Mouse (Mus musculus): ENCODE measurements at regions not wholly inside any gene's neighbourhood (a gene's known extent, or its start where the extent isn't known, plus 50 kb on each side); places are given as distances from the start of the nearest gene placed in this dataset.
"Not testable (repeated sequence)": the region's sequence is repeated elsewhere in the genome, so short reads cannot be mapped to it uniquely, and the experiment has no call there.

DNA sequence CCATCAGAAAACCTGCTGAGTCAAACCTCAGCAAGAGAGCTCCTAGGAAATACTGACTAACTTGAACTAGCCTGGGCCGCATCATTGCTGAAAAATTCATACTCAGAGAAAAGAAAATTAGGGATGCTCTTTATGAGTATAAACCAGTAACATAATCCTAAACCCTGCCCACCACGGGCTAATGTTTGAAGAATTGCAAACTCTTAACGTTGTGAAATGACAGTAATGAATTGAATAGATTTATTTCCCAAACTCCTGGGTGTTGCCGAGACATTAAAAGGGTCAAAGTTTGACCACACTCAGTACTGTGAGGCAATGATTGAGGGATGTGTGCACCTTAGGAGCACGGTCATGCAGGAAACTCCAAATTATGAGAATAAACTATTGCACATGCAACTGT lies 125.3 kb downstream of the Gipc2 start:
- DNase-seq, result no peak

DNA sequence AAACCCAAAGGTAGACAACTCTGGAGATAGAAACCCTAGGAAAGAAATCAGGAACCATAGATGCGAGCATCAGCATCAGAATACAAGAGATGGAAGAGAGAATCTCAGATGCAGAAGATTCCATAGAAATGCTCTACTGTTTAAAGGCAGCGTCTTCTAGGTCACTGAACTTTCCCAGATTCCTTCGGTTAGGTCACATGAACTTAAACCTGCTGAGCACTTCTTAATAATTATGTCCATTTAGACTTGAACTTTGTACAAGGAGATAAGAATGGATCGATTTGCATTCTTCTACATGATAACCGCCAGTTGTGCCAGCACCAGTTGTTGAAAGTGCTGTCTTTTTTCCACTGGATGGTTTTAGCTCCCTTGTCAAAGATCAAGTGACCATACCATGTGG lies 129.2 kb downstream of the Gipc2 start:
- not testable (repeated sequence) for DNase-seq

DNA sequence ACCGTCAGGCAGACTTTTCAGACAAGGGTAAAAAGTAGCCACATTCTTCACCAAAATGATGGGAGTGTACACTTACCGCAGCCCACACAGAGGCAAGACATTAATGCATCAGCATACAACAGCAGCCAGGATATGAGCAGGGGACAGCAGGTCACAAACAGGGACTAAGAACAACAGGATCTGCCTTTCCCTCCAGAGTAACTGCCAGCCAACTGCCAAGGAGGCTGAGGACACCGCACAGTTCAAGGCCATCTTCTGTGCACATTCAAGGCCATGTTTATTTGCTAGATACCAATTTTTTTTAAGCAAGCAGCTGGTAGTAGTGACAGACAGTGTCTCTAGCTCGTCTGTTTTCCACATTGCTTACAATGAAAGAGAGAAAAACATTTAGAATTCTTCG lies 130.6 kb downstream of the Gipc2 start:
- DNase-seq, result no peak

DNA sequence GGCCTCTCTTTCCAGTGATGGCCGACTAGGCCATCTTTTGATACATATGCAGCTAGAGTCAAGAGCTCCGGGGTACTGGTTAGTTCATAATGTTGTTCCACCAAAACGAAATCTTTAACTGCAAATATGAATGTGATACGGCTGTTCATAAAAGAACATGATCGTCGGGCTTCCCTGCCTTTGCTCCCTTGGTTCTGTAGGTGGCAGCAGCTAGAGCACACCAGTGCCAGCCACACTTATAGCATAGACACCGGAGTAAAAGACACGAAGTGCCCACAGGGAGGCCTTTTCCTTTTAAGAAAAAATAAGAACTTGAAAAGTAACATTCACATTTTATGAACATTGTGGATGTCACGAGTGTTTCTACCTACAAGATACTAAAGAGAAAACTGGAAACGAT lies 131.3 kb downstream of the Gipc2 start:
- DNase-seq, result no peak

GRCm38 (mm10) chr3:152034221-152034620 lies 131.8 kb downstream of the Gipc2 start:
- no peak for DNase-seq

- no peak for DNase-seq
Measured at GRCm38 (mm10) chr3:152032663-152033318, 133.2 kb downstream of the Gipc2 start.

DNA sequence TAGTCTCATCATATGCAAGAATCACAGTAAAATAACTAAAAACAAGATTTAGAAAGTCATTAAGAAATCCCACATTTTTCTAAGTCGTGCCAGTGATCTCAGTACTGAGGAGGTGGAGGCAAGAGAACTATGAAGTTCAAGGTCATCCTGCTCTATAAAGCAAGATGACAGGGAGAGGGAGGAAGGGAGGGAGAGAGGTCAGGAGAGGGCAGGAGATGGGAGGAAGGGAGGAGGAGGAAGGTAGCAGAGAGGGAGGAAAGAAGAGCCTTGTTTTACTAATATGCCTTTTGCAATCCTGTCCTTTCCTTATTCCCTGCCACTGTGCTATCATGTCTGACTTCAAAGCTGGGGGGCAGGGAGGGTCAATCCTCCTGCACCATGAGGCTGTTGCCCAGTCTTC lies 137.3 kb downstream of the Gipc2 start:
- DNase-seq, result no peak

GRCm38 (mm10) chr3:152026034-152026433 lies 140.0 kb downstream of the Gipc2 start:
- no peak for DNase-seq

DNA sequence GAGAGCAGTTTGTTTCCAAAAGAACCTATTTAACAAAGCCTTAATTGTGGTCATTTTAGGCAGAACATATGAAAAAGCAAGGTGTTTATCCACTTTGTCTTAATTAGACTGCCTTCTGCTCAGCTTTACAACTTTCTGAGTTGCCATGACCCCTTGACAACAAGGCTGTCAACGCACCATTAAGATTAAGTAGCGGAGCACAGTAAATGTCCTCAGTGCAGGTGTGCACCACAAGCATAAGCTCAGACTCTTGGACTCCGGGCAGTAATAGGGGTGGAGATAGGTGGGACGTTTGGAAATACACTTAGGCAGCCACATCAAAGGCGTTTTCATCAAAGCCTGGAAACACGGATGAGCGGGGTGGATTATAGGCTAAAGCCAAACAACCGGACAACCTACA lies 140.9 kb downstream of the Gipc2 start:
- DNase-seq, result no peak

DNA sequence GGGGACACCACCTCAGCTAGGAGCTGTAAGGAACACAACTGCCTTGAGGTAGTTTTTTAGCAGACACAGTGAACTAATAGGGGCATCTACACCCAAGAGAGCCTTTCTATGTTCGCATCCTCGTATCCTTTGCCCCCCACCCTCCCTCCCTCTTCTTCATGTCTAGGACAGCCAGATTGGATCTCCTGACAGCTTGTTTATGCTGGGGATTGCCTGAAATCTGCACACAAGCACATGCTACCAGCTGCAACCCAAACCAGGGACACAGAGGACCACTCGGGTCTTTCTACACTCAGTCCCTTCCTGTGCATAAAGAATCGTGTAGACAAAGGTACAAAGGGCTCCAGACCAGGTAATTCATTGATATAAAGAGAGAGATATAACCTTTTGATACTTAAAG lies 159.3 kb downstream of the Gipc2 start:
- DNase-seq, result no peak

GRCm38 (mm10) chr3:152005366-152006025 lies 160.5 kb downstream of the Gipc2 start:
- DNase-seq, result no peak

DNA sequence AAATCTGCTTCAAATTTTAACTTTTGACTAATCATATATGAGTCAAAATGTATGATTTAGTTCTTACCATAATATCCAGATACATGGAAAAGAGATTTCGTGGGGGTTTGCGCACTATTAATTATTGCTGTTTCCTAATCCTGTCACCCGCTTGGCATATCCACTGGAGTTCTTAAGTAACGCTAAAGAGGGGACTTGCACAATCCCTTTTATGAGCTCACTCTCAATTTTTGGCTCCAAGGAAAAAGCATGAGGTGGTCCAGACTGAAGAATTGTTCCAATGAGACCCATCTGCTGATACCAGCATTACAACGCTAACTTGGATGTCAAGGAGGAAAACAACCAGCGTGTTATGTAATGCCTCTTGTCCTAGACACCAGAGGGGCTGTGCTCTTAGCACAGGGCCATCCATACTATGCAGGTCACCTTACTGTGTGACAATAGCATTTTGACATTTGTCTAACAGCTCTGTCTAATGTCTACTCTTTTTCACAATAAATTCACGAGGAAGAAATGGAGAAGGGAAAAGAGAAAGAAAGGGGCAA lies 161.5 kb downstream of the Gipc2 start:
- peak; percentile 7 to 31 for DNase-seq

DNA sequence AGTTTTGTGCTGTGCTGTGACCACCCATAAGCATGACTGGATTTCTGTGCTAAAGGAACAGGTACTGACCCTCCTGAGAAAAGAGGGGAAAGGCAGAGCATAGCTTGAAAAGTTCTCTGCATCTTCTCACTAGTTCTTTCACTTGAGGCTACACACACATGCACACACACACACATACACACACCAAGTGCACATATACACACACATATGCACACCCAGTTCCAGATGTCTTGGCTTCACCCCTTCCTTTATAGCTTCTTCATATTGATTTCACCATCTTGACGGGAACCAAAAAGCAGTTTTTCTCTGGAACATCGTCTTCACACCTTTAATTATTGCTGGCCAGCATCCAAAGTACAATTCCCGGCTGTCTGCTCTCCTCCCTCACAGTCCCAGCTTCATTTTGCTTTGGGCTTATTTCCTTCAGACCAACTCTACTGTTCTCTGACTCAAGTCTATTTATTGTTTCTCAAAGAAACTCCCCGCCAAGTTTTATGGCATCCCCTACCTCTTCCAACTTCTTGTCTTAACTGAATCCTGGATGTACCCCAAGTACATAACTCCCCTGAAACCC lies 160.2 kb upstream of the Ptgfr start:
- DNase-seq, result no peak

DNA sequence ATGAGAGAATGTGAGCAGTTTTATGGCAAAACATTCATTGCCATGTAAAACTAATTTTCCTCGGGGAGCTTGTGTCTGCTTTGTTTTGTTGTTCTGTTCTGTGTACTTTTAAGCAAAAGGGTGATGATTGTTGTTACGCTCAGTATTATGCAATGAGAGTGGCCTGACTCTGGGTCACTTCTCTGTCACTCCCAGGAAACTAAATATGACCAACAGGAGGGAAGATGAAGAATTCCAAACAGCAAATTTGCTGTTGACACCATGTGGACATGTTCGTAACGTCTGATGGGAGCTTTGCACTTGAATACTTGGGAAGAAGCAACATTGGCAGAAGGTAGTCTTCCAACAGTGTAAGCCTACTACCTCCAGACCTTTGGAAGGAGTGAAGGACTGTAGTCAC lies 159.7 kb upstream of the Ptgfr start:
- no peak for DNase-seq

GRCm38 (mm10) chr3:151988221-151988620 lies 150.8 kb upstream of the Ptgfr start:
- no peak for DNase-seq

DNA sequence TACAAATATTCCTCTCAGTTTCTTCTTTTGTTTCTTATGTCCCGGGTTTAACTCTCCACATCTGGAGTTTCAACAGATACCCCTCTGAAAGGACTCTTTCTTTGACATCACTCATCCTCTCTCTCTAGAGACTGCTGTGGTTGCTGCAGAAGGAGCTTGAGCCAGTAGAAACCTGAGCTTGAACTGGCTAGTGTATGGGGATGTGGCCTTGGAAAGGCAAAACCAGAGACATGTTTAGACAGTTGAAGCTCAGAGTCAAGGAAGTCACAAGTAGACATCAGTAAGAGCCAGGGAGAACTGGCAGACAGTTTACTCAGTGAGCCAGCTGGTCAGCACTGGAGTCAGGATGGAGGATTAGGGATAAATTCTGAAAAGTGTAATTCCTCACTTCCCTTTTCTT lies 140.7 kb upstream of the Ptgfr start:
- no peak for DNase-seq

DNA sequence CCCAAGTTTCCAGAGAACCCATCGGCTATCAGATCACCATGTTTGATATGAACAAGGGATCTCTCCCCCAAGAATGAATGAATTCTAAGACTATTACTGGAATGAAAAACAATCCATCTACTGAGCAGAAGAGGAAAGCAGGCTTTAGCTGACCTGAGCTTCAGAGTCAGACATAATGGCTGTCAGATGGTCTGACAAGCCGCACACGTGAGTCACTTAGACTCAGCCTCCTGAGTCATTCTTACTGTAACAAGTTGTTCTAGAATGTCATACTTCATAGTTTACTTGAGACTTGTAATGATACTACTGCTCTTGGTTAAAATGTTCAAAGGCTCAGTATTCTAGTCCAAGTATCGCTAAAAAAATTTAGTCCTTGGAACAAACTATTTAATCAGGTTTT lies 140.2 kb upstream of the Ptgfr start:
- no peak for DNase-seq

- no peak for DNase-seq
Measured at GRCm38 (mm10) chr3:151949865-151950264, 112.4 kb upstream of the Ptgfr start.

DNA sequence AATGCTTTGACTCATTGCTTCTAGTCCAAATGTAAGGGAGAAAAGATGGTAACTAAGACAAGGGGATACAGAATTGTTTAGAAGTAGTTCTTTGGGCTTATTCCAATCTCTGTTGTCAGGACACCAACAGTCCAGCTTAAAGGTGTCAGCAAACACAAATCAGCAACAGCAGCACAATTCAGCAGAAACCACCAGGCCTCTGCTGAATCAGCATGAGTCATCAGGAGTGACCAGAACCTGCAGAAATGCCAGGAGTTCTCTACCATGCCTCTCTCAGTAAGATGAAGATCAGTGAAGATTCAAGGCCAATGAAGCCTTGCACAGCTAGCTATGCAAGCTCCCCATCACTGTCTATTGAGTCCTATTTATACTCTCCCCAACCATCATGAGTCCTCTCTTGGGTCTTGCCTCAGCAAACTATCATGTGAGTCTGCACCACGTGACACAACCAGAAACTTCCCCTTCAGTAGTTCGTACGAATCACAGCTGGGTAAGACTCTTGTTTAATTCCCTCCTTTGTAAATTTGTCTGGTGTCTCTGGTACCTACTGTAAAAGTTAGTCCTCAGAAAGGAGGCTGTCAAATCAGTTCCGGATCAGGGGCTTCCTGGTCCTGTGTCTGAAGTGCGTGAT lies 110.7 kb upstream of the Ptgfr start:
- DNase-seq, result no peak

- DNase-seq, result no peak
Measured at GRCm38 (mm10) chr3:151945916-151946315, 108.5 kb upstream of the Ptgfr start.

- DNase-seq, result no peak
Measured at GRCm38 (mm10) chr3:151943542-151943941, 106.1 kb upstream of the Ptgfr start.

- DNase-seq, result no peak
Measured at GRCm38 (mm10) chr3:151938472-151939029, 101.1 kb upstream of the Ptgfr start.

GRCm38 (mm10) chr3:151931656-151932055 lies 94.2 kb upstream of the Ptgfr start:
- DNase-seq, result no peak
